Mouse (Mus musculus): ENCODE data around the gene Elmo3. TPM values are rescaled to one million over a fixed set of nuclear protein-coding genes. Genes with fewer than 3 reads are reported as not detected.
A peak's percentile ranks its signal among the peaks of the same experiment; 100 is the strongest.

Gene Elmo3
- total and polyA plus RNA-seq, 3 experiments = 1.3 to 2.9 TPM; not detected in 1

DNA sequence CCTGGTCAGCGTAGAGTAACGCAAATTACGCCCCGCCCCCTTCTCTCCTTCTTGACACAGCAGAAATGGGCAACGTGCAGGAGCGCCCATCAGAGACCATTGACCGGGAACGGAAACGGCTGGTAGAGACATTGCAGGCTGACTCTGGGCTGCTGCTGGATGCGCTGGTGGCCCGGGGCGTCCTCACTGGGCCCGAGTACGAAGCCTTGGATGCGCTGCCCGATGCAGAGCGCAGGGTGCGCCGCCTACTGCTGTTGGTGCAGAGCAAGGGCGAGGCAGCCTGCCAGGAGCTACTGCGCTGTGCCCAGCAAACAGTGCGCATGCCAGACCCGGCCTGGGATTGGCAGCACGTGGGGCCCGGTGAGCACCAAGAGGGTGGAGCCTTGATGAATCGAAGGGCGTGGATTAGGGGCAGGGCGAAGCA lies 26.5 kb upstream of the Elmo3 start (continued):
- 0 out of 4 replicates have a peak, but pooled peaks of 1 of the 2 experiments have one; percentile 26 for TF ChIP-seq USF2 (IDR thresholded peaks at IDR 0.05; ENCODE audit: borderline replicate concordance in 1 of 2, insufficient read depth in 1 of 2, low read depth in 1 of 2, low read length in 2 of 2)

DNA sequence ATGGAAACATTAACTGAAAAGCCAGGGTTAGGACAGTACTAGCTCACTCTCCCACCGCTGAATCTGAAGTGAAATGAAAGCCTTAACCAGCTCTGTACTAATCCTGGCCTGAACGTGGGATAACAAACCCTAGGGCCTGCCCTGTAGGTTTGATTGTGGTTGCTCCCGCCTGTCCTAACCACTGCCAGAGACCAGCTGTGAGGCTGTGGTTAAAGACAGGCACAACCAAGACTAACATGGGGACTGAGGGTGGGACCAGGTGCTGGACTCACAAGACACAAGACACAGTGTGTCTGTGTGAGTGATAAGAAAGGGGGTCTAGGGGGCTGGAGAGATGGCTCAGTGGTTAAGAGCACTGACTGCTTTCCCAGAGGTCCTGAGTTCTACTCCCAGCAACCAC lies 24.8 kb upstream of the Elmo3 start:
- H3K9ac ChIP-seq (ENCODE audit: control insufficient read depth, low read depth, low read length, poor library complexity, severe bottlenecking) = no peak overlapping the region
- H3K36me3 ChIP-seq (ENCODE audit: control insufficient read depth in 1 of 2, insufficient read depth in 2 of 2, low read length in 2 of 2) = peaks cover 0 to 27% of the 10 kb centered on the region in 2 experiments; a peak in 2 of 4 replicates
- H3K79me2 ChIP-seq (ENCODE audit: control insufficient read depth, insufficient read depth, low read length, poor library complexity) = no peaks in the 10 kb centered on the region
- DNase-seq (ENCODE audit: low read depth, low spot score) = no peak
- TF ChIP-seq UBTF (IDR thresholded peaks at IDR 0.05; ENCODE audit: borderline replicate concordance, insufficient read depth, low read depth, low read length) (no peak), MEF2A (IDR thresholded peaks at IDR 0.05; ENCODE audit: extremely low read depth, insufficient replicate concordance, low read depth, low read length, poor library complexity, severe bottlenecking) (no peak), MAX (IDR thresholded peaks at IDR 0.05; ENCODE audit: low read length) (no peak), CTCF (IDR thresholded peaks at IDR 0.05 in 2 of 3, conservative IDR thresholded peaks at IDR 0.05 in 1 of 3; ENCODE audit: control insufficient read depth in 1 of 3, insufficient read depth in 1 of 3, low read depth in 2 of 3, low read length in 3 of 3, poor library complexity in 1 of 3, severe bottlenecking in 1 of 3) (no peak), POLR2A (IDR thresholded peaks at IDR 0.05; ENCODE audit: control insufficient read depth in 1 of 2, insufficient read depth in 1 of 2, low read depth in 1 of 2, low read length in 2 of 2, poor library complexity in 1 of 2) (no peak), KAT2A (conservative IDR thresholded peaks at IDR 0.05; ENCODE audit: low read depth, low read length) (no peak), USF2 (IDR thresholded peaks at IDR 0.05; ENCODE audit: borderline replicate concordance in 1 of 2, insufficient read depth in 1 of 2, low read depth in 1 of 2, low read length in 2 of 2) (no peak), NELFE (IDR thresholded peaks at IDR 0.05; ENCODE audit: low read depth, low read length) (no peak)
- H3K9me3 ChIP-seq (replicated peaks; ENCODE audit: insufficient read depth, low read length) = no peaks in the 10 kb centered on the region
- no peak overlapping the region for H3K27ac ChIP-seq (ENCODE audit: control insufficient read depth, low read depth, low read length)
- peaks cover 12 to 38% of the 10 kb centered on the region in 2 experiments for H3K4me1 ChIP-seq (ENCODE audit: control insufficient read depth in 1 of 2, insufficient read depth in 2 of 2, low read length in 2 of 2)
- H3K4me3 ChIP-seq (ENCODE audit: control insufficient read depth in 1 of 2, insufficient read depth in 1 of 2, low read depth in 2 of 2, low read length in 2 of 2) = no peak overlapping the region
- H3K27me3 ChIP-seq (ENCODE audit: control insufficient read depth in 1 of 2, insufficient read depth in 2 of 2, low read length in 2 of 2) = no peaks in the 10 kb centered on the region

DNA sequence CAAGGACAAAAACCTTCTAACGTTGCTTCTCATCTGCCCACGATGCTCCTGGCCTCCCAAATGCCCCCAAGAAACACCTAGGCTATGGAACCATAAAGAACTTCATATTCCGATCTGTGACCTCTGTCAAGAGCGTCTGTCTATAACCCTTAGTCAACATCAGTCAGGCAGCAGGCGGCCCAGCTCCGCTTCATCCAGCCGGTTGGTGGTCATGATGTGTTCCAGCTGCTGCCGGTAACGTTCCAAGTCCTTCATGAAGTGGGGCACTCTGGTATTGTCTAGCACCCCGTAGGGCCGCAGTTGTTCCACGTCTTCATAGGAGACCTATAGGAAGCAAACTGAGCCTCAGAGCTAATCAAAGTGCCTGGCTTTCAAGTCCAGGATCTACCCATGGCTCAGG lies 23.6 kb upstream of the Elmo3 start:
- H3K79me2 ChIP-seq (ENCODE audit: control insufficient read depth, insufficient read depth, low read length, poor library complexity) = peaks cover 3% of the 10 kb centered on the region; the same call in 1 of the 2 replicates
- H3K27me3 ChIP-seq (ENCODE audit: control insufficient read depth in 1 of 2, insufficient read depth in 2 of 2, low read length in 2 of 2) = no peaks in the 10 kb centered on the region
- H3K27ac ChIP-seq (ENCODE audit: control insufficient read depth, low read depth, low read length) = peak overlapping the region; percentile 68
- H3K4me3 ChIP-seq (ENCODE audit: control insufficient read depth in 1 of 2, insufficient read depth in 1 of 2, low read depth in 2 of 2, low read length in 2 of 2) = no peak overlapping the region
- H3K36me3 ChIP-seq (ENCODE audit: control insufficient read depth in 1 of 2, insufficient read depth in 2 of 2, low read length in 2 of 2) = peaks cover 0 to 27% of the 10 kb centered on the region in 2 experiments; a peak in 2 of 4 replicates
- TF ChIP-seq TCF12 (IDR thresholded peaks at IDR 0.05; ENCODE audit: low read depth, low read length) (no peak), MYB (IDR thresholded peaks at IDR 0.05; ENCODE audit: low read depth, low read length) (no peak), ZMIZ1 (IDR thresholded peaks at IDR 0.05; ENCODE audit: low read depth, low read length) (no peak)
- H3K9ac ChIP-seq (ENCODE audit: control insufficient read depth, low read depth, low read length, poor library complexity, severe bottlenecking) = no peak overlapping the region
- peaks cover 12 to 38% of the 10 kb centered on the region in 2 experiments for H3K4me1 ChIP-seq (ENCODE audit: control insufficient read depth in 1 of 2, insufficient read depth in 2 of 2, low read length in 2 of 2)
- H3K9me3 ChIP-seq (replicated peaks; ENCODE audit: insufficient read depth, low read length) = no peaks in the 10 kb centered on the region
- DNase-seq (ENCODE audit: low read depth, low spot score) = no peak

DNA sequence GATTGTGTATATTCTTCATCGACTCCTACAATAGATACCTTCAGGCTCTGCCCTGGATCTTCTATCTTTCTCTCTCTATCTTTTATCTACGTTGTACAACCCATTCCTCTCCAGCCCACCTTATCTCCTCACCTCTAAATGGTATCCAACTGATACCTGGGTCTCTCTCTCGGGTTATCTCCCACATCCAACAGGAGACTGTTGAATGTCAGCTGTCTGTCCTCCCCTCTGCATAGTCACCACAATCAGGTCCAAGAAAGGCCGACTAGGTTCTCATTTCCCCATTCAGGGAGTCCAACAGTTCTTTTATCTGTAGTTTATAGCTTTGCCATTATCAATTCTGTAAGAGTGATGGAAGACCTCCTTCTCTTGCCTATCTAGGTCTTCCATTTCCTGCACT lies 23.2 kb upstream of the Elmo3 start:
- TF ChIP-seq TCF12 (IDR thresholded peaks at IDR 0.05; ENCODE audit: low read depth, low read length) = peak; percentile 75
- peak; percentile 70 for TF ChIP-seq ETS1 (IDR thresholded peaks at IDR 0.05; ENCODE audit: low read depth, low read length)
- TF ChIP-seq MYB (IDR thresholded peaks at IDR 0.05; ENCODE audit: low read depth, low read length) = peak; percentile 13; the same call in 1 of the 2 replicates
- peak; percentile 85 for TF ChIP-seq GATA1 (IDR thresholded peaks at IDR 0.05; ENCODE audit: low read depth, low read length)
- TF ChIP-seq MAX (IDR thresholded peaks at IDR 0.05; ENCODE audit: low read length) = no peak
- TF ChIP-seq EP300 (IDR thresholded peaks at IDR 0.05; ENCODE audit: low read depth in 1 of 2, low read length in 2 of 2) = peak; percentile 78 to 87
- peak; percentile 29; the same call in 1 of the 2 replicates for TF ChIP-seq RCOR1 (IDR thresholded peaks at IDR 0.05; ENCODE audit: low read depth, low read length)
- no peak for TF ChIP-seq USF2 (IDR thresholded peaks at IDR 0.05; ENCODE audit: borderline replicate concordance in 1 of 2, insufficient read depth in 1 of 2, low read depth in 1 of 2, low read length in 2 of 2)
- Histone ChIP-seq H3K4me1 (ENCODE audit: control insufficient read depth in 1 of 2, insufficient read depth in 2 of 2, low read length in 2 of 2) (peaks cover 12 to 40% of the 10 kb centered on the region in 2 experiments), H3K79me2 (ENCODE audit: control insufficient read depth, insufficient read depth, low read length, poor library complexity) (peaks cover 3% of the 10 kb centered on the region), H3K9me3 (replicated peaks; ENCODE audit: insufficient read depth, low read length) (no peaks in the 10 kb centered on the region), H3K9ac (ENCODE audit: control insufficient read depth, low read depth, low read length, poor library complexity, severe bottlenecking) (no peak overlapping the region), H3K36me3 (ENCODE audit: control insufficient read depth in 1 of 2, insufficient read depth in 2 of 2, low read length in 2 of 2) (peaks cover 0 to 27% of the 10 kb centered on the region in 2 experiments; a peak in 2 of 4 replicates), H3K4me3 (ENCODE audit: control insufficient read depth in 1 of 2, insufficient read depth in 1 of 2, low read depth in 2 of 2, low read length in 2 of 2) (no peak overlapping the region), H3K27ac (ENCODE audit: control insufficient read depth, low read depth, low read length) (peak overlapping the region; percentile 68), H3K27me3 (ENCODE audit: control insufficient read depth in 1 of 2, insufficient read depth in 2 of 2, low read length in 2 of 2) (no peaks in the 10 kb centered on the region)
- peak; percentile 51 for DNase-seq (ENCODE audit: low read depth, low spot score)

Measured in MEL (cell line).